Mouse (Mus musculus) brain, embryonic 14.5 days (tissue): Measurements from ENCODE around the gene Trub2.

ENCODE experiments used
- CTCF ChIP-seq: fragments of 200-500 bp; IDR thresholded peaks from 2 replicates; pipeline ENCODE4 v1.5.1; 2012; ENCODE audit warnings: inconsistent platforms, mild to moderate bottlenecking, moderate library complexity, borderline replicate concordance; ENCODE audit not compliant: insufficient read depth, insufficient read length; ENCODE audit errors: extremely low read depth
- POLR2A ChIP-seq: fragments of 200-500 bp; IDR thresholded peaks from 2 replicates; pipeline ENCODE4 v1.6.1; 2012; ENCODE audit warnings: mild to moderate bottlenecking, inconsistent platforms, borderline replicate concordance; ENCODE audit not compliant: poor library complexity, insufficient read depth, insufficient read length, severe bottlenecking; ENCODE audit errors: extremely low read depth

GRCm38 (mm10) chr2:29826926-29827708, 38.8 kb upstream of the Trub2 start:
- TF ChIP-seq POLR2A, result peak; percentile 34; the same call in 1 of the 2 replicates
- no peak for TF ChIP-seq CTCF
